Mouse (Mus musculus): Measurements from ENCODE around the gene Pdxdc1. TPM values are rescaled to one million over a fixed set of nuclear protein-coding genes. Genes with fewer than 3 reads are reported as not detected.
A peak's percentile ranks its signal among the peaks of the same experiment; 100 is the strongest.

The Pdxdc1 gene
- polyA plus RNA-seq, 1 experiment: 57.0 TPM

DNA sequence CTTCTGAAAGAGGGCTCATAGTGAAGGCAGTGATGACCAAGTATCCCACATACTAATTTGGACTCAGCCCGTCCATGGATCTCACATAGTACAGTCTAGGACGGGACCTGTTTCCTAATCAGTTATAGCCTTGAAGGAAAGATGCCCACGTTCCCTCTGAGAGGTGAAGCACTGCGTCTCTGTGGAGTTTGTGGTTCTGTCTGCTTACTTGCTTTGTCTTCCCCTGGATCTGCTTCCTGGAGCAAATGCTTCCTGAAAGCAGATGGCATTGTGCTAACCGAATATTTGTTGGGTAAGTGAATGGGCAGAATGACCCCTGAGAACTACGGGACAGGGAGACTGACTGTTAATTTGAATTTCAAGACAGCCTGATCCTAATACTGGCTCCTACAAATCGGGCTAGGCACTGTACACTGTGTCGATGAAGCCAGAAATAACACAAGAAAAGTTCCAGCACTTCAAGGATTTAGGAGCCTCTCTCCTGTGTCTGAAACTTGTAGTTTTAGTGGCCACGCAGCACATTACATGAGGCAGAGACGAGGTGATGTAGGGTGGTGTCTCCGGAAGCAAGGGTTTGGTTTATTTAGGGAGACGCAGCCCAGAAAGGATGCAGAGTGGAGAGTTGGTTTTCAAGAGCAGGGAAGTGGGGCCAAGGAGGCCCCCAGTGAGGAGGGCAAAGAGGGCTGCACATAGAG is 83.0 kb downstream of the Pdxdc1 start:
- no peak for TF ChIP-seq POLR2A (IDR thresholded peaks at IDR 0.05; ENCODE audit: insufficient read length, low read depth)
- TF ChIP-seq POLR2AphosphoS2 (IDR thresholded peaks at IDR 0.05; ENCODE audit: insufficient read length, low read depth): no peak
- no peak for TF ChIP-seq MAX (IDR thresholded peaks at IDR 0.05; ENCODE audit: low read depth)
- no peak for TF ChIP-seq E2F4 (IDR thresholded peaks at IDR 0.05; ENCODE audit: insufficient read depth)
- TF ChIP-seq TCF12 (IDR thresholded peaks at IDR 0.05; ENCODE audit: insufficient read depth, poor library complexity, severe bottlenecking): no peak
- TF ChIP-seq REST (IDR thresholded peaks at IDR 0.05; ENCODE audit: insufficient read depth, insufficient read length): no peak
- TF ChIP-seq TCF3 (IDR thresholded peaks at IDR 0.05; ENCODE audit: insufficient read length, low read depth): no peak
- TF ChIP-seq USF1 (IDR thresholded peaks at IDR 0.05; ENCODE audit: low read depth): no peak
- no peak for TF ChIP-seq CEBPB (IDR thresholded peaks at IDR 0.05; ENCODE audit: insufficient read depth, poor library complexity, severe bottlenecking)
- TF ChIP-seq MYOD1 (IDR thresholded peaks at IDR 0.05; ENCODE audit: control insufficient read depth in 1 of 3, insufficient read length in 2 of 3, low read depth in 2 of 3): no peak
- no peak for TF ChIP-seq MYOG (IDR thresholded peaks at IDR 0.05; ENCODE audit: control insufficient read depth in 1 of 3, insufficient read depth in 1 of 3, insufficient read length in 2 of 3, low read depth in 2 of 3)
- TF ChIP-seq SRF (IDR thresholded peaks at IDR 0.05; ENCODE audit: control insufficient read depth, insufficient read length, low read depth): no peak
- Histone ChIP-seq H3K36me3 (ENCODE audit: control insufficient read depth, insufficient read depth) (peaks cover 7% of the 10 kb centered on the region), H3K4me2 (ENCODE audit: low read depth) (peak overlapping the region; percentile 91), H3K27me3 (ENCODE audit: control insufficient read depth, insufficient read depth, insufficient read length) (no peaks in the 10 kb centered on the region), H3ac (ENCODE audit: control insufficient read depth, insufficient read length) (peak overlapping the region; percentile 77), H3K4me3 (peak overlapping the region; percentile 70), H3K79me2 (ENCODE audit: control insufficient read depth, insufficient read depth) (no peaks in the 10 kb centered on the region)

DNA sequence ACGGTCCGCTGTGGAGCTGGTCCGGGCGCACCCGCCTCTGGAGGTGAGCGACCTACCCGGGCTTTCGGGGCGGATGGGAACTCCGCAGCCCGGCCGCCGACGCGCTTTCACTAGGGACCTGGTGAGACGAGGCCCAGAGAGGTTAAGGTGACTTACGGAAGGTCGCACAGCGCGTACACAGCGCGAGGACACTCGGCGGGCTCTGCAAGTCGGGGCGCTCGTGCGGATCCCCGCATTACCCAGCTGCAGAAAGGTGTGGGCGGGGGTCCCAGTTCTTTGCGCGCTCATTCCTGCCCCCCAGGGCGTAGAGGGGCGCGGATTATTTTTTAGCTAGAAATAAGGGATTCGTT is 83.6 kb downstream of the Pdxdc1 start:
- H3K79me2 ChIP-seq (ENCODE audit: control insufficient read depth, insufficient read depth): no peaks in the 10 kb centered on the region
- no peak for TF ChIP-seq USF1 (IDR thresholded peaks at IDR 0.05; ENCODE audit: low read depth)
- TF ChIP-seq TCF3 (IDR thresholded peaks at IDR 0.05; ENCODE audit: insufficient read length, low read depth): no peak
- TF ChIP-seq MYOG (IDR thresholded peaks at IDR 0.05; ENCODE audit: control insufficient read depth in 1 of 3, insufficient read depth in 1 of 3, insufficient read length in 2 of 3, low read depth in 2 of 3): no peak
- no peak for TF ChIP-seq POLR2A (IDR thresholded peaks at IDR 0.05; ENCODE audit: insufficient read length, low read depth)
- TF ChIP-seq MYOD1 (IDR thresholded peaks at IDR 0.05; ENCODE audit: control insufficient read depth in 1 of 3, insufficient read length in 2 of 3, low read depth in 2 of 3): no peak
- no peak for TF ChIP-seq CEBPB (IDR thresholded peaks at IDR 0.05; ENCODE audit: insufficient read depth, poor library complexity, severe bottlenecking)
- no peak for TF ChIP-seq SRF (IDR thresholded peaks at IDR 0.05; ENCODE audit: control insufficient read depth, insufficient read length, low read depth)
- no peak for TF ChIP-seq REST (IDR thresholded peaks at IDR 0.05; ENCODE audit: insufficient read depth, insufficient read length)
- no peak for TF ChIP-seq E2F4 (IDR thresholded peaks at IDR 0.05; ENCODE audit: insufficient read depth)
- TF ChIP-seq POLR2AphosphoS2 (IDR thresholded peaks at IDR 0.05; ENCODE audit: insufficient read length, low read depth): no peak
- TF ChIP-seq MAX (IDR thresholded peaks at IDR 0.05; ENCODE audit: low read depth): no peak
- peak overlapping the region; percentile 77 for H3ac ChIP-seq (ENCODE audit: control insufficient read depth, insufficient read length)
- H3K4me3 ChIP-seq: peak overlapping the region; percentile 70
- no peaks in the 10 kb centered on the region for H3K27me3 ChIP-seq (ENCODE audit: control insufficient read depth, insufficient read depth, insufficient read length)
- peak overlapping the region; percentile 91 for H3K4me2 ChIP-seq (ENCODE audit: low read depth)
- peaks cover 7% of the 10 kb centered on the region for H3K36me3 ChIP-seq (ENCODE audit: control insufficient read depth, insufficient read depth)

DNA sequence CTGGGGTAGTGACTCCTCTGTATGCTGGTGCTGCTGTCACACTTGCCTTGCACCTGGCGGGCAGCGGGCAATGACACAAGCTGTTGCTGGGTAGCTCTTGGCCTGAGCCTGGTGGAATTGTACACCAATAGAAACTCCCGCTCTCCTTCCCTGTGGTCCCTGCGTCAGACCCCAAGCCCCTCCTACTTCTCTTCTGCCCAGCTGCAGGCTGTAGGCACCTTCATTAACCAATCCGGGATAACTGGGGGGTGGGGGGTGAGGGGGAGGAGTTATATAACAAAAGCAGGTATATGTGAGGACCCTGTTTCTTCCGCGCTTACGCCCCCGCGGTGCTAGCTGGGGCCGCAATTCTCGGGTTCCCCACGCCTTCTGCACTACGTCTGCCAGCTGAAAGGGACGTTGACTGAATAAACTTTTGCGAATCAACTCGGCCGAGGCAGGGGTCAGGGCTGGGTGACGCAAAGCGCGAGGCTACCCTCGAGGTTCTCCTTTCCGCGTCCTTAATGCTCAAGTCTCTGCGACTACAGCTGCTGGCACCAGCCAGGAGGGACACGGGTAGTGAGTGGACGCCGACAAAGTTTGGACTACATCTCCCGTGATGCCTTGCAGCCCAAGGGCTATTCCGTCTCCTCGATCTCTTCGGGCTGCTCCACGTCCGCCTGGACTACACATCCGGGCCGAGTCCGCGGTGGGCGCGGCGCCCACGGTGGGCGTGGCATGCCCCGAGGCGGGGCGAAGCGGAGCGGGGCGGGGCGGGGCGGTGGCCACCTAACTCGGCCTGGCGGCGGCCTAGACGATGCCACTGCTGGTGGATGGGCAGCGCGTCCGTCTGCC is 84.2 kb downstream of the Pdxdc1 start, which contains the start of gene Ntan1:
TSS of gene Ntan1 (plus strand) at position 286 of the 834 bp plus-strand sequence.
- TF ChIP-seq SRF (IDR thresholded peaks at IDR 0.05; ENCODE audit: control insufficient read depth, insufficient read length, low read depth): peak; percentile 33
- no peak for TF ChIP-seq USF1 (IDR thresholded peaks at IDR 0.05; ENCODE audit: low read depth)
- peak; percentile 29 for TF ChIP-seq REST (IDR thresholded peaks at IDR 0.05; ENCODE audit: insufficient read depth, insufficient read length)
- TF ChIP-seq POLR2AphosphoS2 (IDR thresholded peaks at IDR 0.05; ENCODE audit: insufficient read length, low read depth): peak; percentile 86
- TF ChIP-seq TCF3 (IDR thresholded peaks at IDR 0.05; ENCODE audit: insufficient read length, low read depth): no peak
- peak; percentile 57 for TF ChIP-seq E2F4 (IDR thresholded peaks at IDR 0.05; ENCODE audit: insufficient read depth)
- TF ChIP-seq POLR2A (IDR thresholded peaks at IDR 0.05; ENCODE audit: insufficient read length, low read depth): peak; percentile 98
- peak in 2 of 3 experiments; percentile 31 to 38 for TF ChIP-seq MYOG (IDR thresholded peaks at IDR 0.05; ENCODE audit: control insufficient read depth in 1 of 3, insufficient read depth in 1 of 3, insufficient read length in 2 of 3, low read depth in 2 of 3)
- TF ChIP-seq MYOD1 (IDR thresholded peaks at IDR 0.05; ENCODE audit: control insufficient read depth in 1 of 3, insufficient read length in 2 of 3, low read depth in 2 of 3): peak in 2 of 3 experiments; percentile 62 to 67
- no peaks in the 10 kb centered on the region for H3K79me2 ChIP-seq (ENCODE audit: control insufficient read depth, insufficient read depth)
- H3K4me2 ChIP-seq (ENCODE audit: low read depth): peak within 1 kb of the TSS; percentile 91
- H3ac ChIP-seq (ENCODE audit: control insufficient read depth, insufficient read length): peak within 1 kb of the TSS; percentile 77
- H3K4me3 ChIP-seq: peak within 1 kb of the TSS; percentile 70
- H3K27me3 ChIP-seq (ENCODE audit: control insufficient read depth, insufficient read depth, insufficient read length): no peaks in the 10 kb centered on the region
- peaks cover 7% of the 10 kb centered on the region for H3K36me3 ChIP-seq (ENCODE audit: control insufficient read depth, insufficient read depth)

DNA sequence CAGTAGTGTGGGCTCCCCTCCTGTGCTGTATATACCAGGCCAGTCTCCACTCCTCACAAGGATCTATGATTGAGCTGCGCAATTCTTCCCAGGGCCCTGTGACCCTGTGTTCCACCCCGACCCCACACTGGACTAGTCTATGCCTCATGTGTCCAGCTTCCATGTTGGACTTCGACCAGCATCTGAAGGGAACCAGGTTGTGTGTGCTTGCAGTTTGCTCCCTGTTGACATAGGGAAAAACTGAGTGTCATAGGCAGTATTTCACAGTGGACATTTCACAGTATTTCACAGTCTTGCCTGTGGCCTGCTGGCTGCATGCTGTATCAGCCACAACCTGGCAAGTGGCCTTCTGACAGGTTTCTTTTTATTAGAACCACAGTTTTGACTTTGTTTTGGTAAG is 89.7 kb downstream of the Pdxdc1 start:
- no peak for TF ChIP-seq CEBPB (IDR thresholded peaks at IDR 0.05; ENCODE audit: insufficient read depth, poor library complexity, severe bottlenecking)
- TF ChIP-seq POLR2A (IDR thresholded peaks at IDR 0.05; ENCODE audit: insufficient read length, low read depth): no peak
- TF ChIP-seq TCF12 (IDR thresholded peaks at IDR 0.05; ENCODE audit: insufficient read depth, poor library complexity, severe bottlenecking): no peak
- TF ChIP-seq E2F4 (IDR thresholded peaks at IDR 0.05; ENCODE audit: insufficient read depth): no peak
- TF ChIP-seq MAX (IDR thresholded peaks at IDR 0.05; ENCODE audit: low read depth): no peak
- no peak for TF ChIP-seq USF1 (IDR thresholded peaks at IDR 0.05; ENCODE audit: low read depth)
- no peak for TF ChIP-seq POLR2AphosphoS2 (IDR thresholded peaks at IDR 0.05; ENCODE audit: insufficient read length, low read depth)
- TF ChIP-seq REST (IDR thresholded peaks at IDR 0.05; ENCODE audit: insufficient read depth, insufficient read length): no peak
- no peak for TF ChIP-seq SRF (IDR thresholded peaks at IDR 0.05; ENCODE audit: control insufficient read depth, insufficient read length, low read depth)
- TF ChIP-seq MYOD1 (IDR thresholded peaks at IDR 0.05; ENCODE audit: control insufficient read depth in 1 of 3, insufficient read length in 2 of 3, low read depth in 2 of 3): no peak
- no peak for TF ChIP-seq TCF3 (IDR thresholded peaks at IDR 0.05; ENCODE audit: insufficient read length, low read depth)
- no peak for TF ChIP-seq MYOG (IDR thresholded peaks at IDR 0.05; ENCODE audit: control insufficient read depth in 1 of 3, insufficient read depth in 1 of 3, insufficient read length in 2 of 3, low read depth in 2 of 3)
- H3K4me3 ChIP-seq: no peak overlapping the region
- no peak overlapping the region for H3ac ChIP-seq (ENCODE audit: control insufficient read depth, insufficient read length)
- peaks cover 45% of the 10 kb centered on the region for H3K36me3 ChIP-seq (ENCODE audit: control insufficient read depth, insufficient read depth)
- H3K79me2 ChIP-seq (ENCODE audit: control insufficient read depth, insufficient read depth): no peaks in the 10 kb centered on the region
- no peaks in the 10 kb centered on the region for H3K27me3 ChIP-seq (ENCODE audit: control insufficient read depth, insufficient read depth, insufficient read length)
- no peak overlapping the region for H3K4me2 ChIP-seq (ENCODE audit: low read depth)
